Mouse (Mus musculus) CD4-positive helper T cell, adult 2 months (primary cell): Measurements from ENCODE around the gene Sytl1.

ENCODE experiments used
- DNase-seq: peaks from one replicate; pipeline ENCODE4 v3.0.0-alpha.2; 2012; ENCODE audit warnings: low read depth, missing footprints, low spot score

Gene Sytl1

GRCm38 (mm10) chr4:133212562-133213267 lies 50.2 kb downstream of the Sytl1 start:
- DNase-seq: peak; percentile 85

- peak; percentile 27 for DNase-seq
These were observed 51.0 kb downstream of the Sytl1 start, which contains the start of the genes Cd164l2 and Gpr3 for GRCm38 (mm10) chr4:133211751-133212561. TSS of gene Cd164l2 (plus strand) at chr4:133212131. TSS of gene Gpr3 (minus strand) at chr4:133212536.

GRCm38 (mm10) chr4:133210788-133211390 lies 52.0 kb downstream of the Sytl1 start:
- DNase-seq: no peak

- DNase-seq: no peak
These were observed 52.7 kb downstream of the Sytl1 start for GRCm38 (mm10) chr4:133210023-133210787.

- peak; percentile 79 for DNase-seq
These were observed 53.5 kb downstream of the Sytl1 start for GRCm38 (mm10) chr4:133209366-133209765.

- DNase-seq: no peak
These were observed 58.5 kb downstream of the Sytl1 start for GRCm38 (mm10) chr4:133204379-133204778.

- DNase-seq: no peak
These were observed 59.3 kb downstream of the Sytl1 start for GRCm38 (mm10) chr4:133203591-133203990.
